Mouse (Mus musculus) kidney, embryonic 14.5 days (tissue): Measurements from ENCODE around the gene Aagab. TPM values are rescaled to one million over a fixed set of nuclear protein-coding genes. Genes with fewer than 3 reads are reported as not detected.

Experiments used
- ATAC-seq: fragments of 200-750 bp; cut with Nextera tagmentation; 2 replicates; pipeline ENCODE4 v1.8.0; 2017; ENCODE audit warnings: moderate number of reproducible peaks, mild to moderate bottlenecking, moderate TSS enrichment, moderate library complexity; ENCODE audit not compliant: low FRiP score, low TSS enrichment
- H3K27ac ChIP-seq: fragments of 300-500 bp; sonication (generic); 2 replicates; pipeline ENCODE4 v1.5.1; 2014; ENCODE audit warnings: low read depth, mild to moderate bottlenecking, low read length, moderate library complexity, mixed read lengths
- H3K27me3 ChIP-seq: fragments of 300-500 bp; sonication (generic); 2 replicates; pipeline ENCODE4 v1.6.1; 2014; ENCODE audit warnings: mild to moderate bottlenecking, low read length; ENCODE audit not compliant: control insufficient read depth, insufficient read depth
- H3K36me3 ChIP-seq: fragments of 300-500 bp; sonication (generic); 2 replicates; pipeline ENCODE4 v1.6.1; 2014; ENCODE audit warnings: low read length, mixed read lengths; ENCODE audit not compliant: control insufficient read depth, insufficient read depth
- H3K4me1 ChIP-seq: fragments of 300-500 bp; sonication (generic); 2 replicates; pipeline ENCODE4 v1.6.1; 2014; ENCODE audit warnings: low read length, mixed read lengths; ENCODE audit not compliant: control insufficient read depth, insufficient read depth
- H3K4me2 ChIP-seq: fragments of 300-500 bp; sonication (generic); replicated peaks from 2 replicates; pipeline ENCODE4 v1.6.1; 2014; ENCODE audit warnings: low read depth, mild to moderate bottlenecking, low read length
- H3K4me3 ChIP-seq: fragments of 300-500 bp; sonication (generic); 2 replicates; pipeline ENCODE4 v1.5.1; 2014; ENCODE audit warnings: mild to moderate bottlenecking, low read length
- H3K9ac ChIP-seq: fragments of 300-500 bp; sonication (generic); 2 replicates; pipeline ENCODE4 v1.6.1; 2014; ENCODE audit warnings: low read depth, mild to moderate bottlenecking, low read length, moderate library complexity
- H3K9me3 ChIP-seq: fragments of 300-500 bp; sonication (generic); 2 replicates; pipeline ENCODE4 v1.6.1; 2016; ENCODE audit warnings: low read length; ENCODE audit not compliant: control insufficient read depth
- WGBS: fragments of 180-500 bp; shearing (Covaris S2); extraction: QIAGEN DNeasy Blood & Tissue Kit; methylation state at CpG from one replicate; pipeline ENCODE4 v1.1.7; 2014; 5-methylcytosine and 5-hydroxymethylcytosine counted together
- polyA plus RNA-seq: library from polyadenylated mRNA; unstranded; fragments of >200 nt; fragmentation: Nextera tagmentation; extraction: Ambion mirVana; gene quantifications from 2 replicates; pipeline ENCODE4 v1.2.1, GENCODE M21; 2014

The Aagab gene
- 18.9 and 31.1 TPM in 2 replicates for polyA plus RNA-seq

DNA sequence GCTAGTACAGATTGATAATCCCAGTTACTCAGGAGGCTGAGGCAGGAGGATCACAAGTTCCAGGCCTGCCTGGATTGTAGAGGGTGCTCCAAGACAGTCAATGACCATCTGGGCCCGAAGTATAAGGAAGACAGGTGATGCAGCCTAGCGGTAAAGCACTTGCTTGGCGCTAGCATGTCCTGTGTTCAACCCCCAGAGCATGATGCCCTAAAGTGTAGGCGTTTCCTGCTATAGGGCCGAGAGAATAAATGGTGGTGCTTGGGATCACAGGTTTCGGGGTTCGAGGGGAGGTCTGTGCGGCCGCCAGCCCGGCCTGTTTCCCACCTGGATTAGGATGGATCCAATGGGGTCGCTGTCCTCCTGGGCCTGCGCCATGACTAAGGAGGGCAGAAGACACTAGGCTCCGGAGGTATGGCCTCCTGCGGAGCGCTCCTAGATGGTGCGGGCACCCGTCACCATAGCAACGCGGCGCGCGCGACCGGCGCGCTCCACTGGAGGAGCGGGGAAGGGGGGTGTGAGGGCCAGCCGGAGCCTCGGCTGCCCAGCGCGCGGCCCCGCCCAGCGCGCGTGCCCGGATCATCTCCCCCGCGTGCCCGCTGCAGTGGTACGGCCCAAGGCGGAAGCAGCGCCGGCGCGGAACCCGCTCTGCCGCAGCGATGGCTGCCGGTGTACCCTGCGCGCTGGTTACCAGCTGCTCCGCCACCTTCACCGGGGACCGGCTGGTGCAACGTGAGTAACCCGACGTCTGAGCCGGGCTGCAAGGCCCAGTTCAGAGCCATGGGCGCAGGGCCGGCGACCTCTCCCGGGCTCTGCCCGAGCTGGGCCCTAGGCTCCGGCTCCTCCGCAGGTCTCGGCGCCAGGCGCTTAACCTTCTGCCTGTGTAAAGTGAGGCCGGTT is at the start of gene Aagab, which contains the start of gene Iqch:
TSS of gene Aagab (plus strand) at position 618 of the 897 bp plus-strand sequence.
TSS of gene Iqch (minus strand) at position 451 of the 897 bp plus-strand sequence.
- H3K4me3 ChIP-seq = peak within 1 kb of the TSS; percentile 96
- peak within 1 kb of the TSS; percentile 59 for H3K4me2 ChIP-seq
- peak within 1 kb of the TSS; percentile 83 for H3K9ac ChIP-seq
- no peaks in the 10 kb centered on the region for H3K27me3 ChIP-seq
- no peaks in the 10 kb centered on the region for H3K9me3 ChIP-seq
- H3K36me3 ChIP-seq = no peaks in the 10 kb centered on the region
- peak; percentile 100 for ATAC-seq
- H3K4me1 ChIP-seq = peaks cover 15% of the 10 kb centered on the region
- 2% methylated on average over 63 of the region's 70 CpGs for WGBS
- no peak within 1 kb of the TSS for H3K27ac ChIP-seq

DNA sequence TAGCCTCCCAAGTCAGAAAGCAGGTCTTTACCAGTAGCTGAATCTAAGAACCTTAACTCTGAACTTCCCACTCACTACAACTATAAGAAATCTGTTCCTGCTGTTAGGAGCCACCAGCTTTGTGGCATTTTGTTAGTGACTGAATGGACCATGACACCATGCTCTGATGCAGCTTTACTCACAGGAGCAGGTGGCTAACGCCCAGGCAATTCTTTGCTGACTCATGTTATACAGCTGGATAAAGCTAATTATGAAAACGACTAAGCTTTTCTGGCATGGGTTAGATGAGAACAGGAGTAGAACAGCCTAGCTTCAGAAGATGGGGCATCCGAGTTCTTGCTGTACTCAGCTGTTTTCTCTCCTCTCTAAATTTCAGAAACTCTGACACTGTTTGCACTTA is 48.8 kb upstream of the Aagab start:
- H3K9ac ChIP-seq = no peak overlapping the region
- ATAC-seq = no peak
- no peaks in the 10 kb centered on the region for H3K9me3 ChIP-seq
- no peak overlapping the region for H3K4me2 ChIP-seq
- 72% methylated on average over 3 of the region's 3 CpGs for whole genome bisulfite sequencing
- no peaks in the 10 kb centered on the region for H3K4me1 ChIP-seq
- no peaks in the 10 kb centered on the region for H3K36me3 ChIP-seq
- 0 out of 2 replicates have a peak, but pooled peaks cover 5% of the 10 kb centered on the region for H3K27me3 ChIP-seq
- H3K4me3 ChIP-seq = no peak overlapping the region
- H3K27ac ChIP-seq = no peak overlapping the region

DNA sequence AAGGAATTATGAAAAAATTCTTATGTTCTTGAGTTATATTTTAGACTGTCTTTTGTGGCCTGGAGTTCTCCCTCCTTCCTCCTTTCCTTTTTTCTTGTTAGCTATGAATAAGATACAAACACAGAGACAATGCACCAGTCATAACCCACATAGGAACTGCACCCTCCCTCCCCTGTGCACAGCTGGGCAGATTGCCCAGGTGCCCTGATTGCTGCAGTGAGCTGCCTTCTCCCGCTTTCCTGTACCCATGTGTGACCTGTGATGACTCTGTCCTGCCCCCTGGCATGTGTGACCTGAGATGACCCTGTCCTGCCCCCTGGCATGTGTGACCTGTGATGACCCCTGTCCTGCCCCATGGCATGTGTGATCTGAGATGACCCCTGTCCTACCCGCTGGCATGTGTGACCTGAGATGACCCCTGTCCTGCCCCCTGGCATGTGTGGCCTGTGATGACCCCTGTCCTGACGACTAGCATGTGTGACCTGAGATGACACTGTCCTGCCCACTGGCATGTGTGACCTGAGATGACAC is 46.9 kb upstream of the Aagab start:
- Histone ChIP-seq H3K27me3 (no peaks in the 10 kb centered on the region), H3K27ac (no peak overlapping the region), H3K9me3 (no peaks in the 10 kb centered on the region), H3K4me1 (no peaks in the 10 kb centered on the region), H3K36me3 (no peaks in the 10 kb centered on the region), H3K4me3 (no peak overlapping the region), H3K4me2 (no peak overlapping the region), H3K9ac (no peak overlapping the region)
- no peak for ATAC-seq
- WGBS = 68% methylated on average over 3 of the region's 3 CpGs

DNA sequence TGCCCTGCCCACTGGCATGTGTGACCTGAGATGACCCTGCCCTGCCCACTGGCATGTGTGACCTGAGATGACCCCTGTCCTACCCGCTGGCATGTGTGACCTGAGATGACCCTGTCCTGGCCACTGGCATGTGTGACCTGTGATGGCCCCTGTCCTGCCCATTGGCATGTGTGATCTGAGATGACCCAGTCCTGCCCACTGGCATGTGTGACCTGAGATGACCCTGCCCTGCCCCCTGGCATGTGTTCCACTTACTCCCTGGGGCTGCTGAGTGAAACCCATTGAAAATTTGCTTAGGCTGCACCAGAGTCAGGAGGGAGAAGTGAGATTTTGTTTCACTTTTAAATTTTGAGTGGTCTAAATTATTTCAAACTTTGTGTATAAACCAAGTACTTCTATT is 46.1 kb upstream of the Aagab start:
- Histone ChIP-seq H3K4me3 (no peak overlapping the region), H3K27ac (no peak overlapping the region), H3K36me3 (no peaks in the 10 kb centered on the region), H3K9me3 (no peaks in the 10 kb centered on the region), H3K4me2 (no peak overlapping the region), H3K27me3 (no peaks in the 10 kb centered on the region), H3K4me1 (no peaks in the 10 kb centered on the region), H3K9ac (no peak overlapping the region)
- WGBS = 71% methylated on average over 1 of the region's 1 CpGs
- ATAC-seq = no peak

DNA sequence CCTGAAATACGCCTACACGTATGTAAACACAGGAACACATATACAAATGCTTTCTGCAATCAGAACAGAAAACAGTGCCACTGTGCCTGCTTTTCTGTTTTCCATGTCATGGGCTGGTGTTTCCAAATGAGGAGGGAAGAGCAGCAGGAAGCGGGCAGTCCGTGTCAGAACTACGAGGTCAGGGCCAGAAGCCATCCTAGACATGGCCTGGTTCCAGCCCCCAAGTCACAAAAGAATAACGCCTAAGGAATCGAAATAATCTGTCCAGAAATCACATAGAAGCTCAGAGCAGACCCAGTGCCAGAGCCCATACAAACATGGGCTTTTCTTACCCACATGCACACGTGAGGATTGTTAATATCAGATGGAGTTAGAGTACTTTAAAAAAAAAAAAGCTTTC is 45.5 kb upstream of the Aagab start:
- WGBS = 74% methylated on average over 8 of the region's 8 CpGs
- no peak for ATAC-seq
- Histone ChIP-seq H3K27me3 (no peaks in the 10 kb centered on the region), H3K27ac (no peak overlapping the region), H3K4me2 (no peak overlapping the region), H3K9ac (no peak overlapping the region), H3K4me3 (no peak overlapping the region), H3K4me1 (no peaks in the 10 kb centered on the region), H3K36me3 (no peaks in the 10 kb centered on the region), H3K9me3 (no peaks in the 10 kb centered on the region)

DNA sequence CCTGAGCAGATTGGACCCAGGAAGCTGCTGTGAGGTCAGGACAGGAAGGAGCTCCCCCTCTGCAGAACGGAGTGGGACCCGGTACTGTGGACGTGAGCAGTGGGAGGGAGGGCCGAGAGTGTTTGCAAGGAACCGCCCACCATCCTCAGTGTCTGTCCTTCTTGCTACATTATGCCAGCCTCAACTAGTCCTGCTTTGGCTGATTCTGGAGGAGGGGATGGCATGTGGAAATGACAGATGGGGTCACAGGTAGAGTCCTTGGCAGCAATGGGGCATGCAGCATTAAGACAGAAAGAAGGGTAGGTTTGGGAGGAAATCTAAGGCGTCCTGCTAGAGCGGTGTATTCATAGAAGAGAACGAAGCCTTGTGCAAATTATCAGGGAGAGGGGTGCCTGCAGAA is 40.5 kb upstream of the Aagab start:
- Histone ChIP-seq H3K36me3 (no peaks in the 10 kb centered on the region), H3K27me3 (no peaks in the 10 kb centered on the region), H3K27ac (no peak overlapping the region), H3K4me2 (no peak overlapping the region), H3K9me3 (no peaks in the 10 kb centered on the region), H3K9ac (no peak overlapping the region), H3K4me1 (no peaks in the 10 kb centered on the region), H3K4me3 (no peak overlapping the region)
- ATAC-seq = no peak
- WGBS = 58% methylated on average over 8 of the region's 8 CpGs

DNA sequence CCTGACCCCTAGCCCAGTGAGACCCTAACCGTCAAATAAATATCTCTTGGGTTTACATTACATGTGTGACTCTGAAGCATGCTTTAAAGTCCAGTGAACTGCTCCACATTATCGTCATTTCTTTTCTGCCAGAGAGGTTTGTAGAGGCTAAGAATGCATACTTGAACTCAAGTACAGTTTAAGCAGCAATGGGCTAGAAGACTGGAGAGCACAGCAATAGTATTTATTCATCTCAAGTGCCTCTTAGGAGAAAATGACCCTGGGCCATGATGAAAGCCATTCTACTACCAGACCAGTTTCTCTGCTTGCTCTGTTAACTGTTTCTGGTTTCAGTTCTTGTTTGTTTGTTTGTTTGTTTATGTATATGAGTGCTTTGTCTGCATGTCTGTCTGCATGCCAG is 39.0 kb upstream of the Aagab start:
- ATAC-seq = no peak
- Histone ChIP-seq H3K9me3 (no peaks in the 10 kb centered on the region), H3K27ac (no peak overlapping the region), H3K4me3 (no peak overlapping the region), H3K4me1 (peaks cover 4% of the 10 kb centered on the region; the same call in 1 of the 2 replicates), H3K36me3 (no peaks in the 10 kb centered on the region), H3K9ac (no peak overlapping the region), H3K4me2 (no peak overlapping the region), H3K27me3 (no peaks in the 10 kb centered on the region)
- WGBS = 82% methylated on average over 2 of the region's 2 CpGs

DNA sequence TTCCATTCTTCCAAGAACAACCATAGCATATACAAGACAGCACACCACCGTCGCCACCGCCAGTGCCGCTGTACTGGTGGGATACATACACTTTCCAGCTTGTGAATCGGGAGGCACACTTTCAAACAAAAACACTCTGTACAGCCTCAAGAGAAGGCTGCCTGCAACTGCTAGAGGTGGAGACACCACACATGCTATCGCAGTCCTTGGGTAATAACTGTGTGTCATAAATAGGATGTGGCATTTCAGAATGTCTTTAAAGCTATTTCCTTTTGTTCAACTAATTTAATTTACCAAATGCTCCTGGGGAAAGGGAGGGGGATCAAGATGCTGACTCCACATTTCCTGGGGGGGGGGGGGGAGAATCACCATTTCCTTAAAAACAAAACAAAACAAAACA is 34.1 kb upstream of the Aagab start:
- peaks cover 13% of the 10 kb centered on the region for H3K4me1 ChIP-seq
- H3K4me3 ChIP-seq = no peak overlapping the region
- no peaks in the 10 kb centered on the region for H3K36me3 ChIP-seq
- no peak overlapping the region for H3K9ac ChIP-seq
- no peaks in the 10 kb centered on the region for H3K9me3 ChIP-seq
- no peaks in the 10 kb centered on the region for H3K27me3 ChIP-seq
- no peak for ATAC-seq
- no peak overlapping the region for H3K27ac ChIP-seq
- no peak overlapping the region for H3K4me2 ChIP-seq
- 76% methylated on average over 6 of the region's 6 CpGs for WGBS

DNA sequence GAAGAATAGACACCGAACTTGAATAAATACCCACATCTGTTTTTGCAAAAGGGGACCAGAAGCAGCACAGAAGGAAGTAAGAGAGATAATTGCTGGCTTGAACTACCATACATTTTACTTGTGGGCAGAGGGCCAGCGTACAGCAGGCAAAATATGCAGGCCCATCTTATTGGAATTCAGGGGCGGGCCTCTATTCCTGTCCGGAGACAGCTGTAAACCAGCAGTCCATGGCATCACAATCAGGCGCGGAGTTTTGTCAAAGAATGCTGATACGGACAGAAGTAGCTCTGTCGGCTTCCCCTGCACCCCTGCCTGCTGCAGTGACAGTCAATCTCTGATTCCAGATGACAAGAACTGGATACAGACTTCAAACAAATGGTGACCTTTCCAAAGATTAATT is 33.7 kb upstream of the Aagab start:
- Histone ChIP-seq H3K4me2 (no peak overlapping the region), H3K4me3 (no peak overlapping the region), H3K4me1 (peaks cover 13% of the 10 kb centered on the region), H3K27ac (no peak overlapping the region), H3K9me3 (no peaks in the 10 kb centered on the region), H3K36me3 (no peaks in the 10 kb centered on the region), H3K9ac (no peak overlapping the region), H3K27me3 (no peaks in the 10 kb centered on the region)
- WGBS = 39% methylated on average over 8 of the region's 8 CpGs
- no peak for ATAC-seq
